Mouse (Mus musculus) stomach, embryonic 16.5 days (tissue): ENCODE measurements at regions not wholly inside any gene's neighbourhood (a gene's known extent, or its start where the extent isn't known, plus 50 kb on each side); places are given as distances from the start of the nearest gene placed in this dataset.
"Not testable (repeated sequence)": the region's sequence is repeated elsewhere in the genome, so short reads cannot be mapped to it uniquely, and the experiment has no call there.

Experiments
- ATAC-seq: fragments of 200-750 bp; cut with Nextera tagmentation; 2 replicates; pipeline ENCODE4 v1.8.0; 2017; ENCODE audit warnings: moderate number of reproducible peaks, moderate TSS enrichment; ENCODE audit not compliant: insufficient read depth, low FRiP score
- H3K27ac ChIP-seq: fragments of 300-500 bp; sonication (generic); 2 replicates; pipeline ENCODE4 v1.5.1; 2014; ENCODE audit warnings: low read length
- H3K27me3 ChIP-seq: fragments of 300-500 bp; sonication (generic); 2 replicates; pipeline ENCODE4 v1.6.1; 2014; ENCODE audit warnings: low read length, control low read depth, mixed read lengths; ENCODE audit not compliant: control insufficient read depth, insufficient read depth
- H3K36me3 ChIP-seq: fragments of 300-500 bp; sonication (generic); 2 replicates; pipeline ENCODE4 v1.6.1; 2014; ENCODE audit warnings: low read length; ENCODE audit not compliant: control insufficient read depth, insufficient read depth
- H3K4me1 ChIP-seq: fragments of 300-500 bp; sonication (generic); 2 replicates; pipeline ENCODE4 v1.6.1; 2014; ENCODE audit warnings: low read length, control low read depth, mixed read lengths; ENCODE audit not compliant: control insufficient read depth, insufficient read depth
- H3K4me2 ChIP-seq: fragments of 300-500 bp; sonication (generic); 2 replicates; pipeline ENCODE4 v1.6.1; 2014; ENCODE audit warnings: low read depth, low read length, mixed read lengths
- H3K4me3 ChIP-seq: fragments of 300-500 bp; sonication (generic); replicated peaks from 2 replicates; pipeline ENCODE4 v1.5.1; 2014; ENCODE audit warnings: mild to moderate bottlenecking, low read length
- H3K9ac ChIP-seq: fragments of 300-500 bp; sonication (generic); 2 replicates; pipeline ENCODE4 v1.6.1; 2014; ENCODE audit warnings: low read length
- H3K9me3 ChIP-seq: fragments of 300-500 bp; sonication (generic); replicated peaks from 2 replicates; pipeline ENCODE4 v1.6.1; 2016; ENCODE audit warnings: low read length, control low read depth; ENCODE audit not compliant: control insufficient read depth
- WGBS: fragments of 180-500 bp; shearing (Covaris S2); extraction: QIAGEN DNeasy Blood & Tissue Kit; methylation state at CpG from one replicate; pipeline ENCODE4 v1.1.7; 2014; 5-methylcytosine and 5-hydroxymethylcytosine counted together

- Histone ChIP-seq H3K27ac (no peak overlapping the region), H3K27me3 (no peaks in the 10 kb centered on the region), H3K36me3 (no peaks in the 10 kb centered on the region), H3K4me3 (no peak overlapping the region), H3K9ac (no peak overlapping the region), H3K4me1 (no peaks in the 10 kb centered on the region), H3K4me2 (no peak overlapping the region), H3K9me3 (no peaks in the 10 kb centered on the region)
- 79% methylated on average over 8 of the region's 8 CpGs for WGBS
- no peak for ATAC-seq
Measured at GRCm38 (mm10) chr15:3772228-3772789, 189.0 kb upstream of the Ghr start.

GRCm38 (mm10) chr15:3770312-3770711, 187.0 kb upstream of the Ghr start:
- H3K27ac ChIP-seq = no peak overlapping the region; the same call in 1 of the 2 replicates
- H3K9ac ChIP-seq = no peak overlapping the region
- no peak overlapping the region for H3K4me3 ChIP-seq
- H3K27me3 ChIP-seq = no peaks in the 10 kb centered on the region
- H3K36me3 ChIP-seq = no peaks in the 10 kb centered on the region
- H3K4me1 ChIP-seq = no peaks in the 10 kb centered on the region
- no peak overlapping the region for H3K4me2 ChIP-seq
- no peak for ATAC-seq
- WGBS = 70% methylated on average over 4 of the region's 4 CpGs
- H3K9me3 ChIP-seq = no peaks in the 10 kb centered on the region

DNA sequence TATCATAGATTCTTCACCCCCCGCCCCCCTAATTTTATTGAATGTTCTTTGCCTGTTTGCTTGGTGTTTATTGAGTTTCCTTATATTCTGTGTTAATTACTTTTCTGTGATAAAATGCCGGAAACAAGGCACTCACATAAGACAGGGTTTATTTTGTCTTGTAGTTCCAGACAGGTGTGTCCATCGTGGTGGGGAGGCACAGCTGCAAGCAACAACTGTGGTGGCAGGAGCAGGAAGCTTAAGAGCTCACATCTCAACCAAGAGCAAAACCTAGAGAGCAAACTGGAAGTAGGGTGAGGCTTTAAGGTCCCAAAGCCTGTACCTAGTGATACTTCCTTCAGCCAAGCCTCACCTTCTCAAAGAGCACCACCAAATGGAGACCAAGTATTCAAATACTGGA, 181.4 kb upstream of the Ghr start:
- Histone ChIP-seq H3K9me3 (no peaks in the 10 kb centered on the region), H3K4me3 (no peak overlapping the region), H3K36me3 (no peaks in the 10 kb centered on the region), H3K27me3 (no peaks in the 10 kb centered on the region), H3K27ac (no peak overlapping the region), H3K4me2 (no peak overlapping the region), H3K9ac (no peak overlapping the region), H3K4me1 (no peaks in the 10 kb centered on the region)
- no peak for ATAC-seq
- 84% methylated on average over 3 of the region's 3 CpGs for WGBS

DNA sequence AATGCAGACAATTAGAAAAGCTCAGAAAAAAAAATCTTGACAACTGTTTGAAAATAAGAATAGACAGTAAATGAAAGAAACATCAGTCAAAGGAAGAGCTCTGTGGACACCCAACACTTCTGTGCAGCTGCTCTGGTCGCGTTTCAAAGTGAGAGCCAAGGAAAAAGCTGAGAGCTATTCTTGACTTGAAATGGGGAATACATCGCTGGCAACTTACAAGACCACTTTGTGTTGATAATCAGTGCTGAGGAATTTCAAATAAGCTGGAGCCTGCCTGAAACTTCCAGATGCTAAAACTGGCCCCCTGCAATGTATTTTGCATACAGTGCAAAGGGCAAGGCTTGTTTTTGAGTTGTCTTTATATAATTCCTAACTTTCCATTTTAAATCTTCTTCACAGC, 177.1 kb upstream of the Ghr start:
- 34% methylated on average over 3 of the region's 3 CpGs for WGBS
- H3K4me1 ChIP-seq = no peaks in the 10 kb centered on the region
- H3K27me3 ChIP-seq = no peaks in the 10 kb centered on the region
- H3K4me2 ChIP-seq = no peak overlapping the region
- H3K27ac ChIP-seq = no peak overlapping the region
- ATAC-seq = no peak
- no peaks in the 10 kb centered on the region for H3K36me3 ChIP-seq
- H3K4me3 ChIP-seq = no peak overlapping the region
- H3K9me3 ChIP-seq = no peaks in the 10 kb centered on the region
- no peak overlapping the region for H3K9ac ChIP-seq

- H3K4me2 ChIP-seq = no peak overlapping the region
- H3K27ac ChIP-seq = no peak overlapping the region
- no peaks in the 10 kb centered on the region for H3K4me1 ChIP-seq
- no peak for ATAC-seq
- no peak overlapping the region for H3K9ac ChIP-seq
- no peaks in the 10 kb centered on the region for H3K36me3 ChIP-seq
- 68% methylated on average over 2 of the region's 2 CpGs for WGBS
- no peak overlapping the region for H3K4me3 ChIP-seq
- no peaks in the 10 kb centered on the region for H3K27me3 ChIP-seq
- H3K9me3 ChIP-seq = no peaks in the 10 kb centered on the region
Measured at GRCm38 (mm10) chr15:3755636-3756035, 172.3 kb upstream of the Ghr start.

- not testable (repeated sequence) for H3K4me3 ChIP-seq, H3K4me1 ChIP-seq, H3K36me3 ChIP-seq, H3K9me3 ChIP-seq, H3K27me3 ChIP-seq, H3K27ac ChIP-seq, H3K4me2 ChIP-seq, H3K9ac ChIP-seq, ATAC-seq
- WGBS = 88% methylated on average over 9 of the region's 9 CpGs
Measured at GRCm38 (mm10) chr15:3748072-3748471, 164.8 kb upstream of the Ghr start.

DNA sequence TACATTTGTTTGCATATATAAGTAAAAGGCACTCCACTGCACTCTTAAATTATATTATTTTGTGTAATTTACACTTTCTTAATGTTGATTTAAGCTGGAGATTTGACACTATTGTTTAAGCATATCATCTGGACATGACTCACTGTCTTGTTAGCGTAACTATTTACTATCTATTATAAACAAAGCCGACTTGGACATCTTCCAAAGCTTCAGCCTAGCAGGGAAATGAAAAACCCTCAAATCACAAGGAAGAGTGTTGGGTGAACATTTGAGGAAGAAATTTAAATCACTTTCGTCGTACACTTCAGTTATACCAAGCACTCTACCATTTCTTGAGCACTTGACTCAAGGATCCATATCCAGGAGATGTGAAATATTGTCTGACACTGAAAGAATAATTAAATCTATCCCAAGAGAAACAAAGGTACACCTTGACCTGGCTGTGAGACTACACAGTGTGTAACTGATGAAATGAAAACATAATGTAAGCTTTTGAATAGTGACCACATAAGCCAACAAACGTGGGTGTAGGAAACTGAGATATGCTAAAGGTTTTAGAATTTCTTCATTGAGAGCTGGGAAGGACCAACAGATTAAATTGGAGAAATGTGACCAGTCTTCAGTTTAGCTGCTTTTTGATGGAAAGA, 160.0 kb upstream of the Ghr start:
- Histone ChIP-seq H3K27ac (no peak overlapping the region), H3K9me3 (no peaks in the 10 kb centered on the region), H3K4me1 (no peaks in the 10 kb centered on the region), H3K27me3 (no peaks in the 10 kb centered on the region), H3K4me2 (no peak overlapping the region), H3K4me3 (no peak overlapping the region), H3K36me3 (no peaks in the 10 kb centered on the region), H3K9ac (no peak overlapping the region)
- WGBS = 35% methylated on average over 5 of the region's 5 CpGs
- no peak for ATAC-seq

GRCm38 (mm10) chr15:3742191-3742590, 158.9 kb upstream of the Ghr start:
- H3K36me3 ChIP-seq = no peaks in the 10 kb centered on the region
- H3K9me3 ChIP-seq = no peaks in the 10 kb centered on the region
- no peaks in the 10 kb centered on the region for H3K27me3 ChIP-seq
- 80% methylated on average over 7 of the region's 7 CpGs for WGBS
- no peak overlapping the region for H3K9ac ChIP-seq
- H3K4me1 ChIP-seq = no peaks in the 10 kb centered on the region
- no peak overlapping the region for H3K4me3 ChIP-seq
- no peak for ATAC-seq
- H3K4me2 ChIP-seq = no peak overlapping the region
- H3K27ac ChIP-seq = 0 out of 2 replicates have a peak overlapping the region, but pooled peaks have one; percentile 17

DNA sequence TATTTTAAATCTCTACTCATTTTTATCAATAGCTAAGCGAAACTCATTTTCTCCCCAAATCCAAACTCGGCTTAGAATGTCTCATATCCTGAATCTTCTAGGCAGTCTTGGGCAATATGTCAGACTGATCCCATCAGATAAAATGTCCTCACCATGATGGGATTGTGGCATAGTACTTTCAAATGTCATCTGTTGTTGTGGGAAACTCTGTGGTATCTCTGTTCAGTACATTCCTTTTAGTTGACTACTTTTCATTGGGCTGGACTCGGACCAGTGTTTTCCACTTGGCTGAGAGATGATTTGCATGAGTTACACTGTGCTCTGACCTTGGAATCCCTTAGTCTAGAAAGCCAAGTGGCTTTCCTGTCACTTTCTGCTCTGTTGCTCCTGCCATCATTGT, 141.9 kb upstream of the Ghr start:
- ATAC-seq = no peak
- no peak overlapping the region for H3K4me2 ChIP-seq
- 92% methylated on average over 3 of the region's 3 CpGs for WGBS

More for the DNA sequence above, 141.9 kb upstream of the Ghr start:
- no peak overlapping the region for H3K4me3 ChIP-seq
- H3K36me3 ChIP-seq = no peaks in the 10 kb centered on the region
- H3K9ac ChIP-seq = no peak overlapping the region
- no peaks in the 10 kb centered on the region for H3K27me3 ChIP-seq
- H3K27ac ChIP-seq = no peak overlapping the region
- no peaks in the 10 kb centered on the region for H3K4me1 ChIP-seq
- no peaks in the 10 kb centered on the region for H3K9me3 ChIP-seq
